Mouse (Mus musculus) MEL (cell line): Measurements from ENCODE around the gene Olfr1006. TPM values are rescaled to one million over a fixed set of nuclear protein-coding genes. Genes with fewer than 3 reads are reported as not detected.
"Not testable (repeated sequence)": the region's sequence is repeated elsewhere in the genome, so short reads cannot be mapped to it uniquely, and the experiment has no call there.

Experiments
- DNase-seq: peaks from one replicate; pipeline ENCODE4 v3.0.0; 2011; ENCODE audit warnings: low read depth, low spot score
- H3K27ac ChIP-seq: 2 replicates; pipeline ENCODE4 v1.5.1; 2012; ENCODE audit warnings: low read depth, mild to moderate bottlenecking, control low read depth, low read length, moderate library complexity; ENCODE audit not compliant: control insufficient read depth
- H3K27me3 ChIP-seq, 2 experiments: fragments of 150-350 bp in 1 of 2; sonication (generic) in 1 of 2; 2 replicates each; pipeline ENCODE4 v1.6.1; 2012; ENCODE audit warnings: low read length in 2 of 2, mild to moderate bottlenecking in 2 of 2, improper control_type of control experiment in 1 of 2, moderate library complexity in 1 of 2; ENCODE audit not compliant: insufficient read depth in 2 of 2, control insufficient read depth in 1 of 2
- H3K36me3 ChIP-seq, 2 experiments: 2 replicates each; pipeline ENCODE4 v1.6.1; 2012 to 2014; ENCODE audit warnings: low read length in 2 of 2, improper control_type of control experiment in 1 of 2, inconsistent platforms in 1 of 2, mild to moderate bottlenecking in 1 of 2; ENCODE audit not compliant: insufficient read depth in 2 of 2, control insufficient read depth in 1 of 2
- H3K4me1 ChIP-seq, 2 experiments: fragments of 150-350 bp in 1 of 2; sonication (generic) in 1 of 2; 2 replicates each; pipeline ENCODE4 v1.6.1; 2012; ENCODE audit warnings: low read length in 2 of 2, improper control_type of control experiment in 1 of 2, mild to moderate bottlenecking in 1 of 2; ENCODE audit not compliant: insufficient read depth in 2 of 2, control insufficient read depth in 1 of 2
- H3K4me3 ChIP-seq, 2 experiments: fragments of 150-350 bp in 1 of 2; sonication (generic) in 1 of 2; 2 replicates each; pipeline ENCODE4 v1.5.1; 2012; ENCODE audit warnings: low read depth in 2 of 2, low read length in 2 of 2, mild to moderate bottlenecking in 2 of 2, moderate library complexity in 2 of 2, control low read depth in 1 of 2, improper control_type of control experiment in 1 of 2; ENCODE audit not compliant: control insufficient read depth in 1 of 2, insufficient read depth in 1 of 2
- H3K79me2 ChIP-seq: 2 replicates; pipeline ENCODE4 v1.6.1; 2012; ENCODE audit warnings: mild to moderate bottlenecking, low read length, moderate library complexity; ENCODE audit not compliant: control insufficient read depth, poor library complexity, insufficient read depth
- H3K9ac ChIP-seq: 2 replicates; pipeline ENCODE4 v1.6.1; 2012; ENCODE audit warnings: low read depth, mild to moderate bottlenecking, control low read depth, low read length, moderate library complexity; ENCODE audit not compliant: control insufficient read depth, poor library complexity, severe bottlenecking
- H3K9me3 ChIP-seq: fragments of 150-350 bp; sonication (generic); replicated peaks from 2 replicates; pipeline ENCODE4 v1.6.1; 2012; ENCODE audit warnings: mild to moderate bottlenecking, low read length, improper control_type of control experiment, moderate library complexity; ENCODE audit not compliant: insufficient read depth
- BHLHE40 ChIP-seq: IDR thresholded peaks from 2 replicates; pipeline ENCODE4 v1.6.1; 2012; ENCODE audit warnings: low read depth, mild to moderate bottlenecking, inconsistent platforms, low read length, improper control_type of control experiment, borderline replicate concordance
- CHD1 ChIP-seq: IDR thresholded peaks from 2 replicates; pipeline ENCODE4 v1.6.1; 2012; ENCODE audit warnings: low read depth, mild to moderate bottlenecking, inconsistent platforms, low read length, improper control_type of control experiment
- CHD2 ChIP-seq: IDR thresholded peaks from 2 replicates; pipeline ENCODE4 v1.6.1; 2011; ENCODE audit warnings: low read length, improper control_type of control experiment
- CTCF ChIP-seq, 3 experiments: IDR thresholded peaks in 2 of 3; conservative IDR thresholded peaks in 1 of 3; 2 replicates each; pipeline ENCODE4 v1.5.1; 2011 to 2012; ENCODE audit warnings: low read length in 3 of 3, low read depth in 2 of 3, mild to moderate bottlenecking in 2 of 3, improper control_type of control experiment in 1 of 3, inconsistent platforms in 1 of 3, mixed read lengths in 1 of 3, moderate library complexity in 1 of 3; ENCODE audit not compliant: control insufficient read depth in 1 of 3, insufficient read depth in 1 of 3, poor library complexity in 1 of 3, severe bottlenecking in 1 of 3
- E2F4 ChIP-seq: IDR thresholded peaks from 2 replicates; pipeline ENCODE4 v1.6.1; 2011; ENCODE audit warnings: low read depth, low read length, improper control_type of control experiment, borderline replicate concordance
- EP300 ChIP-seq, 2 experiments: IDR thresholded peaks; 2 replicates each; pipeline ENCODE4 v1.6.1; 2011; ENCODE audit warnings: improper control_type of control experiment in 2 of 2, low read length in 2 of 2, low read depth in 1 of 2, mild to moderate bottlenecking in 1 of 2
- ETS1 ChIP-seq: IDR thresholded peaks from 2 replicates; pipeline ENCODE4 v1.6.1; 2012; ENCODE audit warnings: low read depth, mild to moderate bottlenecking, inconsistent platforms, low read length, improper control_type of control experiment, moderate library complexity
- KAT2A ChIP-seq: conservative IDR thresholded peaks from 2 replicates; pipeline ENCODE4 v1.6.1; 2012; ENCODE audit warnings: low read depth, low read length, improper control_type of control experiment, inconsistent platforms
- MAFK ChIP-seq: IDR thresholded peaks from 2 replicates; pipeline ENCODE4 v1.6.1; 2011; ENCODE audit warnings: low read depth, mild to moderate bottlenecking, low read length, improper control_type of control experiment, borderline replicate concordance
- POLR2AphosphoS5 ChIP-seq: IDR thresholded peaks from 2 replicates; pipeline ENCODE4 v1.6.1; 2012; ENCODE audit warnings: low read depth, borderline replicate concordance, mild to moderate bottlenecking, inconsistent platforms, low read length, moderate library complexity, mixed read lengths
- RAD21 ChIP-seq: IDR thresholded peaks from 2 replicates; pipeline ENCODE4 v1.6.1; 2011; ENCODE audit warnings: mild to moderate bottlenecking, low read depth, low read length, improper control_type of control experiment
- SMC3 ChIP-seq: IDR thresholded peaks from 2 replicates; pipeline ENCODE4 v1.6.1; 2011; ENCODE audit warnings: low read depth, low read length, improper control_type of control experiment
- TBP ChIP-seq: IDR thresholded peaks from 2 replicates; pipeline ENCODE4 v1.8.0; 2011; ENCODE audit warnings: low read depth, low read length, improper control_type of control experiment
- TCF12 ChIP-seq: IDR thresholded peaks from 2 replicates; pipeline ENCODE4 v1.6.1; 2014; ENCODE audit warnings: low read depth, mild to moderate bottlenecking, inconsistent platforms, low read length, improper control_type of control experiment, moderate library complexity
- ZMIZ1 ChIP-seq: IDR thresholded peaks from 2 replicates; pipeline ENCODE4 v1.6.1; 2012; ENCODE audit warnings: low read depth, mild to moderate bottlenecking, inconsistent platforms, low read length, improper control_type of control experiment, moderate library complexity
- polyA plus RNA-seq, 2 experiments: library from polyadenylated mRNA; stranded (reverse) in 1 of 2; unstranded in 1 of 2; fragments of >175 nt in 1 of 2; fragments of >200 nt in 1 of 2; gene quantifications; 2 replicates each; pipeline versions ENCODE4 v1.2.1 to v1.2.4; 2012; ENCODE audit warnings: low replicate concordance in 2 of 2, low read depth in 1 of 2; ENCODE audit not compliant: insufficient read length in 2 of 2, insufficient read depth in 1 of 2, missing spikeins in 1 of 2
- total RNA-seq: library from RNA; depleted of rRNA; stranded (reverse); fragments of 300-350 nt; gene quantifications from 2 replicates; pipeline ENCODE4 v1.2.3, GENCODE M21; 2012

Gene Olfr1006
- total and polyA plus RNA-seq, 3 experiments = not detected

DNA sequence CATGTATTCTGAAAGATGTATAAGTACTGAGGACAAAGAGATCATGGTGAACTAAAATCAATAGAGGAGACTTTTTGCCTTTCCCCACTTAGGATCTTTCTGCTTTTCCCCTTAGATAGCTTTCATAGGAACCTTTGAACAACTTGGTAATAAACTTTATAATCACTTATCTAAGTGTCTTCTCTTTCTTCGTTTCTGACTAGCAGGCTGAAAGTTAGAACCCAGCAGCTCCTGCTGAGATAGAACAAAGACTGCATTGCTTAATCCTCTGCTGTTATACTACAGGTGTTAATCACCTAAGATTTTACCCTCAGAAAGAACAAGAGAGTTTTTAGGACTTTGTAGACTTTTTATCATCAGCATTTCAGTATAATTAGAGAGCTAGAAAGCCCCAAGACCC is 32.6 kb upstream of the Olfr1006 start:
- TF ChIP-seq SMC3 = no peak
- no peak for TF ChIP-seq TCF12
- TF ChIP-seq TBP = no peak
- TF ChIP-seq ZMIZ1 = no peak
- no peak for TF ChIP-seq BHLHE40
- TF ChIP-seq, all 39 proteins: peak for 0
- no peaks in the 10 kb centered on the region for H3K79me2 ChIP-seq
- no peaks in the 10 kb centered on the region for H3K36me3 ChIP-seq
- H3K9me3 ChIP-seq = no peaks in the 10 kb centered on the region
- H3K4me3 ChIP-seq = no peak overlapping the region
- no peaks in the 10 kb centered on the region for H3K27me3 ChIP-seq
- H3K9ac ChIP-seq = no peak overlapping the region
- H3K27ac ChIP-seq = no peak overlapping the region
- H3K4me1 ChIP-seq = no peaks in the 10 kb centered on the region
- DNase-seq = no peak

DNA sequence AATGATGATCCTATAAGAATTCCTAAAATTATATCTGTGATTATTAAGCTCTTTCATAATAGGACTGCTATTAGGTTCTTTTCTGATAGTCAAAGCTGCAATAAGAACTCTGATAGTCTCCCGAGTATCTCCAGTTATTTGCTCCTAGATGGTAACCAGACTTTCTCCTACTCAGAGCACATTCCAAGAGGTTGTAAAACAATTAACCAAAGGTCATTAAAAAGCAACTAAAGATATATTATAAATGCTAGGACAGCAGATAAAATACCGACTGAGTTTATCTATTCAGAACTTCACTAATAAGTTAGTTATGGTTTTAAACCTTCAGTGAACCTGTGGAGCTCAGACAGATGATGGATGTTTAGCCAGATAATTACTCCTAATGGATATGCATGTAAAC is 32.1 kb upstream of the Olfr1006 start:
- H3K4me3 ChIP-seq, H3K36me3 ChIP-seq, H3K79me2 ChIP-seq, H3K9ac ChIP-seq, H3K9me3 ChIP-seq, H3K27ac ChIP-seq, H3K27me3 ChIP-seq, H3K4me1 ChIP-seq, DNase-seq: not testable (repeated sequence)

DNA sequence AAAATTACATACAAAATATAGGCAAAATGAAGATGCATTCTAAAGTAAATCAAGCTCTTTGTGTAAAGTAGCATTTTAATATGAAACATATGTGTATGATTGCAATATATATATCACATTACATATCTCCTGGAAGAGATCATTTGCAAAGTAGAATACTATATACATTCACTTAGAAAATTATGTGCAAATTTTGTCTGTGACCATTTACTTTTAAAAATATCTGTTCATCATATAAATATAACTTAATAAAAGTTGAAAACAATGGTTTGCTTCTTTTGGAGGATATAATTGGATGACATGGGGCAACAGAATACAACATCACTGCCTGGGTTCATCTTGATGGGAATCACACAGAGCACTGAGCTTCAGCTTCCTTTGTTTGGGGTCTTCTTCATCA is 10.6 kb upstream of the Olfr1006 start, which contains the start of gene Olfr1008:
Gene Olfr1008, plus strand, starts transcription at position 301 of the 400 bp plus-strand sequence.
- no peaks in the 10 kb centered on the region for H3K79me2 ChIP-seq
- H3K4me3 ChIP-seq = no peak within 1 kb of the TSS
- no peaks in the 10 kb centered on the region for H3K27me3 ChIP-seq
- no peak for DNase-seq
- no peaks in the 10 kb centered on the region for H3K4me1 ChIP-seq
- H3K9me3 ChIP-seq = no peaks in the 10 kb centered on the region
- H3K27ac ChIP-seq = no peak within 1 kb of the TSS
- no peak for TF ChIP-seq CHD2
- no peak for TF ChIP-seq CTCF (IDR thresholded peaks at IDR 0.05 in 2 of 3, conservative IDR thresholded peaks at IDR 0.05 in 1 of 3; ENCODE audit: control insufficient read depth in 1 of 3, insufficient read depth in 1 of 3, low read depth in 2 of 3, low read length in 3 of 3, poor library complexity in 1 of 3, severe bottlenecking in 1 of 3)
- TF ChIP-seq CHD1 = no peak
- no peak for TF ChIP-seq KAT2A
- TF ChIP-seq E2F4 = no peak
- no peak for TF ChIP-seq POLR2AphosphoS5
- no peak for TF ChIP-seq ZMIZ1
- TF ChIP-seq EP300 (IDR thresholded peaks at IDR 0.05; ENCODE audit: low read depth in 1 of 2, low read length in 2 of 2) = no peak
- no peak for TF ChIP-seq RAD21
- TF ChIP-seq ETS1 = no peak
- TF ChIP-seq MAFK = no peak
- TF ChIP-seq, all 39 proteins: peak for 0
- H3K9ac ChIP-seq = no peak within 1 kb of the TSS
- no peaks in the 10 kb centered on the region for H3K36me3 ChIP-seq

DNA sequence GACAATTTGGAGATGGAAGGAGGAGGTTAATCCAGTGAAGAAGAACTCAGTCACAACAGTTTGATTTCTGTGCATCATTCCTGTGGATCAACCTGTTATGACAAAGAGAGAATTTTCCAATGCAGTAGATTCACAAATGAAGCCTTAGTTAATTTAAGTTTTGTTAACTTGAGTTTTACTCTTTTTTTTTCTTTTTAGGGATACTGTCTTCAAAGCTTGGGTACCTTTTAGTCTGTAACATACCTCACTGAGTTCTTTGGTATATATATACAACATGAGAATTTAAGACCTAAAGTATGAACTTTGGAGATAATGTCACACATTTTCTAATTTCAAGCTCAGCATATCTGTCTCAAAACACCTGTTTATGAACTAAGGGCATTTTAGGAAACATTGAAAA is 14.2 kb downstream of the Olfr1006 start, which contains the start of gene Olfr154:
Gene Olfr154, minus strand, starts transcription at position 101 of the 400 bp plus-strand sequence.
- H3K4me1 ChIP-seq, H3K4me3 ChIP-seq, H3K27ac ChIP-seq, H3K9ac ChIP-seq, H3K36me3 ChIP-seq, H3K9me3 ChIP-seq, H3K79me2 ChIP-seq, DNase-seq, H3K27me3 ChIP-seq: not testable (repeated sequence)
